Mouse (Mus musculus): ENCODE data around the gene S1pr5.
"Not testable (repeated sequence)": the region's sequence is repeated elsewhere in the genome, so short reads cannot be mapped to it uniquely, and the experiment has no call there.

Gene S1pr5

DNA sequence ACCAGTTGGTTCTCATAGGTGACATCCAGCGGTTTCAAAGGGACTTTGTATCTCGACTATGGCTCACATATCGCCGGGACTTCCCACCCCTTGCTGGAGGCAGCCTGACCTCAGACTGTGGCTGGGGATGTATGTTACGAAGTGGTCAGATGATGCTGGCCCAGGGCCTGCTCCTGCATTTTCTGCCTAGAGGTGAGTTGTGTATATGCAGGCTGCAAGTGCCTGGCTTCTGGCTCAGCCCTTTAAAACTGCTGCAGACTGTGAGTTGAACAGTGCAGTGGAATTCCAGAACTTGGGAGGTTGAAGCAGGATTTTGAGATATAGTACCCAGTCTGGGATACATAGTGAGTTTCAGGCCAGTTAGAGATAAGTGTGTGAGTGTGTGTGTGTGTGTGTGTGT is 18.6 kb upstream of the S1pr5 start:
- no peak for DNase-seq (ENCODE audit: low spot score in 2 of 2)

DNA sequence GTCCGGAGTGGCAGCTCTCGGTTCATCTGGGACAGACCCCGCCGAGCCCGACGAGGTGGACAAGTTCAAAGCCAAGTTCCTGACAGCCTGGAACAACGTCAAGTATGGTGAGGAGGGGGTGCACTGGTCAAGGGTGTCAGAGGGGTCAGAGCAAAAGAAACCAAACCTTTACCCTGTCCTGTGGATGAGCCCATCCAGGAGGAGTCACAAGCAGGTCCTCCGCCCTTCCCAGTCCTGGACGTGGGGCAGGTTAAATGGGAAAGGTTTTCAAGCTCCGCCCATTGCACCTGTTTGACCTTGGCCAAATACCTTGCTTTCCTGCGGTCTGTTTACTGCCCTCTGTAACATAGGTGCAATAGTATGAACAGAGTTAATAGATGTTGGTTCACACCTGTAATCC is 17.4 kb upstream of the S1pr5 start:
- DNase-seq (ENCODE audit: low spot score in 2 of 2), result no peak

DNA sequence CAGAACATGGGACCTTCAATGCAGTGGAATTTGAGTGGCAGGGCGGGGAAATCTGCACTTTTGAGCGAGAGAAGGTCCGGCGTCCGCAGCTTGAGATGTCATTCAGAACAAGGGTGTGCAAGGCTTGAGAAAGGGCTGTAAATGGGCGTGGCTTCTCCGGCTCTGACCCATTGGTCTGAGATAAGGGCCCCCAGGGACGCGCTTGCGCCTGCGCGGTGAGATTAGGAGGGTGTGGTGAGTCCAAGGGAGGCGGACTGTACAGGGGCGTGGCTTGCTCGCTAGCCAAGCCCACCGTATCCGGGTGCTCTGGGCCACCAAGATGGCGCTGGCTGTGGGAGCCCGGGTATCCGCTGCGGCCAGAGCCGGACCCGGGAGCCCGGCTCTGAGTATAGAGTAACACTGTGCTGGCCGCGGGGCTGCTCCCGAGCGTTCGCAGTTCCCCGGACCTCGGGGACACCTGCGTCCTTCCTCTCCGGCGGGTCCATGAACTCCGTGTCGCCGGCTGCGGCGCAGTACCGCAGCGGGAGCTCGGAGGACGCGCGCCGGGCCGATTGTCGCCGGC is 16.8 kb upstream of the S1pr5 start, which contains the start of gene Atg4d:
Gene Atg4d, plus strand, starts transcription at position 294 of the 562 bp plus-strand sequence.
- peak; percentile 94 for DNase-seq (ENCODE audit: low spot score in 2 of 2)

DNA sequence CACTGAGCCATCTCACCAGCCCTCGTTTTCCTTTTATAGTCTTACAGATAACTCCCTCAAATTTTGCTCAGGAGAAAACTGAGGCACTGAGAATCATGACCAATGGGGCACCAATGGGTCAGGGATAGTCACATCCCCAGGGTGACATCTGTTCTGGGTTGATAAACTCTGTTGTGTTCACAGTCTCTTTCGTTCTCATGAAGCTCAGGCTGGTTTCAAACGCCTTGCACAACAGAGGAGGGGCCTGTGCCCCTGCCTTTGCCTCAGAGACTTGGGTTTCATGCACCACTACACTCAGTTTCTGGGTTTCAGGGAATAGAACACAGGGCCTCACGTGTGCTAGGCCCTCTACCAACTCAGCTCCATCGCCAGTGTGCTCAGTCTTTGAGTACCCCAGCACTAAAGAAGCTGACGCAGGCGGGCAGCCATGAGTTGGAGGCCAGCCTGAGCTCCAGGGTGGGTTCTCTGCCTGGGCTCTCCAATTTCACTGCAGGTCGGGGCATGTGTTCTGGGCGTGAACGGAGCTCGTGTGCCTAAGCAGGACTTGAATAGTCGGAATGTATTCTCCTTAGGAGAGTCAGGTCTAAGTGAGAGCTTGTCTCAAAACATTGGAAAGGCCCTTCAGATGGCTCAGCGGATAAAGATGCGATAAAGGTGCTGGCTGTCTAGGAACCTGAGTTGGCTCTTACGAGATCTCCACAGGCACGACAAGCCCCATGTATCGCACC is 16.2 kb upstream of the S1pr5 start:
- DNase-seq (ENCODE audit: low spot score in 2 of 2), result no peak

DNA sequence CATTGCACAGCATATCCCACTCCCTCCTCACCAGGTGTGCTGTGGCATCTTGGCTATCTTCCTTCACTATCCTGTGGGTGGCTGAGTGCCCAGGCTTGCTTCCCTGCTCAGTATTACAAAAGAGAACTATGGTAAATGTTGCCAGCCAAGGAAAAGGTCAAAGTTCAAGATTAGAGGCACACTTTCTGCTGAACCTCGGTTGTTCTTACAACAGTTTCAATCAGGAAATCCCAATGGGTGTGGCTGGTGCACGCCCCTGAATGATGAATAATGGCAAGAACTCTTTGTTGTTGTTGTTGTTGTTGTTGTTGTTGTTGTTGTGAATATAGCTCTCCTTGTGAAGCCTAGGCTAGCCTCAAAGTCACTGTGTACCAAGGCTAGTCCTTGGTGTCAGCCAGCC is 13.6 kb upstream of the S1pr5 start:
- DNase-seq (ENCODE audit: low spot score in 2 of 2), result no peak

DNA sequence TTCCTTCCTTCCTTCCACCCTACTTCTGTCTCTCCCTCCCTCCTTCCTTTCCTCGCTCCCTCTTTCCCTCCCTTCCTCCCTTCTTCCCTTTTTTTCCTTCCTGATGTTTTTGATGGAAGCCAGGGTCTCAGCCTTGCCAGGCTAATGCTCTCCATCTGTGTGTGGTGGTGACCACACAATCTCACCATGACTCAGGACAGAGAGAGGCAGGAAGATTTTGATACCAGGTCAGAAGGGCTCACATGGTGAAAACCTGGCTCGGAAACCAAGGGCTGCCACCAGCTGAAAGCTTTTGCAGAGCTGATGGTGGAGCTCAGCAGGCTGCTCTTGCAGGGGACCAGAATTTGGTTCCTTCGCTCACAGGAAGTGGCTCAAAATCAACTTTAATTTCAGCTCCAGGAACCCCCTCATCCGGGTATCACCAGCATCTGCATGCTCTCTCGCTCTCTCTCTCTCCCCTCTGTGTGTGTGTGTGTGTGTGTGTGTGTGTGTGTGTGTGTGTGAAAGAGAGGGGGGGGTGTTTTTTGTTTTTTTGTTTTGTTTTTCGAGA is 12.3 kb upstream of the S1pr5 start:
- DNase-seq (ENCODE audit: low spot score in 2 of 2), result no peak

DNA sequence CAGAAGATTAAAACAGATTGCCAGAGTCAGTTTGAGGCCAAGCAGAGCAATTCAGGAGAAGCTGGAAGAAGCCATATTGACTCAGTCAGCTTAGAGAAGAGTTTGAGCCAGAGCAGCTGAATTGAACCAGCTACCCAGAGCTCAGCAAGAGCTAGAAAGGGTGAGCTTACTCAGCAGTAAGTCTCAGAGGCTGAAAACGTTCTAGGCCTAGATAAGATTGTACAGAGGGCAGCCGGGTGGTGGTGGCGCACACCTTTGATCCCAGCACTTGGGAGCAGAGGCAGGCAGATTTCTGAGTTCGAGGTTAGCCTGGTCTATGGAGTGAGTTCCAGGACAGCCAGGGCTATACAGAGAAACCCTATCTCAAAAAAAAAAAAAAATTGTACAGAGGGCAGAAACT is 8.1 kb upstream of the S1pr5 start:
- not testable (repeated sequence) for DNase-seq (ENCODE audit: low spot score in 2 of 2)

DNA sequence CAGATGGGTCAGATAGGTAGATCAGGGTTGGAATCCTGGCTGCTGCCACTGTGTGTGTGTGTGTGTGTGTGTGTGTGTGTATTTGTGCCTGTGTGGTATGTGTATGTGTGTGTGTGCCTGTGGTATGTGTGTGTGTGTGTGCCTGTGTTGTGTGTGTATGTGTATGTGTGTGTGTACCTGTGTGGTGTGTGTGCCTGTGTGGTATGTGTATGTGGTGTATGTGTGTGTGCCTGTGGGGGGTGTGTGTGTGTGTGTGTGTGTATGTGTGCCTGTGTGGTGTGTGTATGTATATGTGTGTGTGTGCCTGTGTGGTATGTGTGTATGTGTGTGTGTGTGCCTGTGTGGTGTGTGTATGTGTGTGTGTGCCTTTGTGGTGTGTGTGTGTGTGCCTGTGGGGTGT is 6.4 kb upstream of the S1pr5 start:
- no peak for DNase-seq (ENCODE audit: low spot score in 2 of 2)

DNA sequence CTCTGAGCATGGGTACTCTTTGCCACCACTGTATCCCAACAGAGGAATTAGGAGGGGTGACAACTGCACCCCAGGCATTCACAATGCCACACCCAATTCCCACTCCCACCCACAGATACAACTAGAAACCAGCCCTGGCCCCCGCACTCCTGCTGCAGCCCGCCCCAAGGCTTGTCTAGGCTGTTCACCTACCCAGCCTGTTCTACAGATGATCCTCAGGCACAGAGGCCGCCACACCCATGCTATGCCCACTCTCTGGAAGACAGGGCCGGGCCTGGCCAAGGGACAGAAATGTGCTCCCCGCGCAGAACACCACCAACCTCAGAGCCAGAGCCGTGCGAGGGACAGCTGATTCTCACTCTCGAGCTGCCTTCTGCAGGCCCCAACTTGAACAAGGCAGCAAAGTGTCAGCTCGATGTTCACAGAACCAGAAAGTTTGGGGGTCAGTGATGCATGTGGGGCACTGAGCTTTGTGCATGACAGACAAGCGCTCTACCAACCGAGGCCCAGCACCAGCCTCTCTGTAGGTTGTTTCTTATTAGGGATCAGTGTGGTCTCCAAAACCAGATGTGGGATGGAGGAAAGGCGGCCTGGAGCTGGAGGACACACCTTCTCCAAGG is 3.0 kb upstream of the S1pr5 start:
- DNase-seq (ENCODE audit: low spot score in 2 of 2), result no peak

DNA sequence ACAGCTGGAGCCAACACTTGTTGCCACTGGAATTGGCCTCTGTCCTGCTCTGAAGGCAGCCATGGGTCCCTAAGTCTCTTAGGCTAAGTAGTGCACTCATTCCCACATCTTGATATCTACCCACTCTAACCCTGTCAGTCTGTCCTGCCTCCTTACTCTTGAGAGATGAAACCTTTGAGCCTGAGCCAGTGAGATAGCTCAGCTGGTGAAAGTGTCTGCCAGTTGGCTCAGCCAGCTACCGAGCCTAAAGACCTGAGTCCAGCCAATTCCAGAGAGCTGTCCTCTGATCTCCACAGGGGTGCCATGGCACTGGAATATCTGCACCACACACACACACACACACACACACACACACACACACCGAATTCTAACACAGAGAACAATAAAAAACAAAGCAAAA is 2.3 kb upstream of the S1pr5 start:
- DNase-seq (ENCODE audit: low spot score in 2 of 2), result no peak

DNA sequence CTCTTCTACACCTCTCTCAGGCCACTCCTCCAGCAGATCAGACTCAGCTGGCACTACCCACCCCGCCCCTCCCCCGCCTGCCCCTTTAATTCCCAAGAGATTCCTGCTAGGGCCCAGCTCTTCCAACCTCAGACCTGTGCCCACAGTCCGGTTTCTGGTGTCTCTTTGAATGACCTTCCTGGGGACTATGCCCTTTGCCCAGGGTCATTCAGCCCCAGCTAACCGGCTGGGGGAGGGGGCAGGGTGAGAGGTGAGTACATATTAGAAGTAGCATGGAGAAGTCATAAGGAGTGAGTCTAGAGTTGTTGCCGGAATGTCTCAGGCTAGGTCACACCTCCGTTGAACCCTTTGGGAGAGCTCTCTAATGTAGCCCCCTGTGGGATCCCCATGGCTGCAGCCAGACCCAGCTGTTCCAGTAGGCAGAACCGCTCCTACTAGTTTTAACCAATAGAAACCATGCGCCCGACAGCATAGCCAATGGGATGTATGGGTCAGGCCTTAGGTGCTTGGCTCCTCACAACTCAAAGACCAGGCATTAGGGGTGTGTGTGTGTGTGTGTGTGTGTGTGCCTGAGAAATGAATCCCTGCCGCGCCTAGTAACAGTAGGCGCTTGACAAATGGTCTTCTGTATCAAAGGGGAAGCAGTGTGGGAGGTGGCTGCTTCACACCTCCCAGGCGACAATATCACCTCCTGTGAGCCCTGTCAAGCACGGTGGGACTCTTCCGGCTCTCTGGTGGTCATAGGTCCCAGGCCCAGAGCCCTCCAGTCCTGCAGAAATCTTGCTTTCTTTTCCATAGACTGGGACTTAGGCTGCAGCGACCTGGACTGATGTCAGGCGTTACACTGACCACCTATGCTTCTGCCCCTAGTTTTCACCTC is 1.6 kb upstream of the S1pr5 start:
- no peak for DNase-seq (ENCODE audit: low spot score in 2 of 2)

DNA sequence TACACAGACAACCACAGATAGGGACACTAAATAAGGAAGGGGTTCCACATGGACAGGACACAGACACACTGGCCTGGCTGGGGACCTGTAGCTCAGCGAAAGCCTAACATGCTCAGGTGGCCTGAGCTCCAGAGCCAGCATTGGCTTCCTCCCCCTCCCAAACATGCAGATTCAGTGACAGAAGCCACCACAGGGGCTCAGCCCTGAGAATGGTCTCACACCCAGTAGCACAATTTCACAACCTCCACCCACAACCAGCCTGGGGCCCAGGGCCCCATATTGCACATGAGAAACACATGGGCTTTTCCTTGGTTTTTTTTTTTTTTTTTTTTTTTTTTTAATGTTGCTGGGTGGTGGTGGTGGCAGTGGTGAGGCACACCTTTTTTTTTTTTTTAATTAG is 1.9 kb downstream of the S1pr5 start:
- DNase-seq (ENCODE audit: low spot score in 2 of 2), result no peak

DNA sequence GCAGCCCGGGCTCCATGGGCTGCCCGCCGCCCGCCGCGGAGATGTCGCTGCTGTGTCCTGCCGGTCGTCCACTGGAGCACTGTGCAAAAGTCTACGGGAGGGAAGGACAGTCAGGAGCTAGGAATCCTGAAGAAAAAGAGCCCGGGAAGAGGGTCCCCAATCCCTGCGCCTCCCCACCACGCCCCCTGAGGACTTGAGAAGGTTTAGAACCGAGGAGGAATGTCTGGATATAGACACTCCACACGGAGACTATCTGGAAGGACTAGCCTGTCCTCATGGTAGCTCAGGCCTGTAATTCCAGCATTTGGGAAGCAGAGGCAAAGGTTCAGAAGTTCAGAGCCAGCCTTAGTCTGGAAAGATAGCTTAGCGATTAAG is 3.1 kb downstream of the S1pr5 start:
- no peak for DNase-seq (ENCODE audit: low spot score in 2 of 2)

DNA sequence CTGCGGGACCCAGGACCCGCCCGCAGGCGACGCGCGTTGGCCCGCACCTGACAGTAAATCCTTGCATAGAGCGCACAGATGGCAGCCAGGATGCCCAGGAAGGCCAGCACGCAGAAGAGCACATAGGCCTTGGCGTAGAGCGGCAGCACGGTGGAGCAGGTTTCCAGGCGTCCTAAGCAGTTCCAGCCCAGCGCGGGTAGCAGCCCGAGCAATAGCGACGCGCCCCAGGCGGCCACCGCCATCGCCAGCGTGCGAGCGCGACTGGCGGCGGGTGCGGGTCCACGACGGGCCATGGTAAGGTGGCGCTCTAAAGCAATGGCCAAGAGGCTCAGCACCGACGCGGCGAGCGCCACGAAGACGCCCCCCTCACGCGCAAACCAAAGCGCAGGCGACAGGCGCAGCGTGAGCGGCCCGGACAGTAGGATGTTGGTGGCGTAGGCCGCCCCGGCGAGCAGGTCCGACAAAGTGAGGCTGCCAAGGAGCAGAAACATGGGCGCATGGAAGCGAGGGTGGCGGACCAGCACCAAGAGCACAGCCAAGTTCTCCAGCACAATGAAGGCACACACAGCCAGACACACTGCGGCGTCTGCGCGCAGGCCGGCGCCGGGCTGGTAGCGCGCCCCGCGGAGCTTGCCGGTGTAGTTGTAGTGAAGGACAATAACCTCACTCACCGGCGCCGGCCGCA is 3.7 kb downstream of the S1pr5 start:
- no peak for DNase-seq (ENCODE audit: low spot score in 2 of 2)

DNA sequence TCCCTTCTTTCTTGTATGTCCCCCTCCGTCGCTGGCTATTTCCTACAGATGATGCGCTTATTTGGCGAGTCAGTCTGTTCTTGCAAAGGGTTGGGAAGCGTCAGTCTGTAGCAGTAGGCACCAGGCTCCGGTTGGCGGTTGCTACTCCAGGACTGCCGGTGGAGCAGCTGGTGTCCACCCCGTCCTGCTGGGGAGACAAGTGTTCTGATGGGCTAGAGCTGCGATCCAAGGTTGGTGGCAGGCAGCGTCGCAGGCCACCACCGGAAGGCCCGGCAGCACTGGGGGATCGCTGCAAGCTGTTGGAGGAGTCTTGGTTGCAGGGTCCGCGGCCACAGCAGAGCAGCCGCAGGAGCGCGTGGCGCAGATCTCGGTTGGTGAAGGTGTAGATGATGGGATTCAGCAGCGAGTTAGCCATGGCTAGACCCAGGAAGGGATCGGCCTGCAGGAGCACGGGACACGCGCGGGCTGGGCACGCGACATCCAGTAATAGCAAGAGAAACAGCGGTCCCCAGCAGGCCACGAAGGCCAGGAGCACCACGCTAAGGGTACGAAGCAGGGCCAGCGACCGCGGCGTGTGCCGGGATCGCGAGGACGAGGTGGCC is 4.3 kb downstream of the S1pr5 start:
- no peak for DNase-seq (ENCODE audit: low spot score in 2 of 2)

DNA sequence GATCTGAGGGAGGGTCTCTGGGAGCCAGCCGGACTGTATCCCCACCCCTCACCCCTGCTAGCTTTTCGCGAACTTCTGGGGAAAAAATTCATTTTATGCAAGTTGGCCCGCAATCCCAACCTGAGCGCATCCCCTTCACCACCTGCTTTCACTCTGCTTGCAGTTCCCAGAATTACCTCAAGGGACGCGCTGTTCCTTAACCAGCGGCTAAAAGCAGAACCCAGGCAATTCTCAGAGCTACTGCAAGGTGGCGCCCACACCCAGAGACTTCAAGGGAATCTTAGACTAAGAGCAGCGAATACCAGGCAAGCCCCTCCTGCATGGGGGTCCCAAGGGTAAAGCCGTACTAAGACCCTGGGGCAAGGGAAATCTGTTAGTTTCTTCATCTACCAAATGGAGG is 6.9 kb downstream of the S1pr5 start:
- DNase-seq (ENCODE audit: low spot score in 2 of 2), result peak; percentile 64 to 75

DNA sequence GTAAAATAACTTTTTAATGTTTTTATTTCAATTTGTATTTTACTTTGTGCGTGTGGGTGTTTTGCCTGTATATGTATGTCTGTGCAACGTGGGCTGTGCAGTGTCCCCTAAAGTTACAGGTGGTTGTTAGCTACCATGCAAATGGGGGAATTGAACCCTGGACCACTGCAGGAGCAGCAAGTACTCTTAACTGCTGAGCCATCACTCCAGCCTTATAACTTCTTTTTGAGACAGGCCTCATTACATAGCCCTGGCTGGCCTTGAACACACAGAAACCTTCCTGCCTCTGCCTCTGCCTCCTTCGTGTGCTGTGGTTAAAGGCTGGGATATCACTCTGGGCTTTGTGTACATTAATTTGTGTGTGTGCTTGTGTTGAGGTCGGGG is 8.8 kb downstream of the S1pr5 start:
- no peak for DNase-seq (ENCODE audit: low spot score in 2 of 2)

DNA sequence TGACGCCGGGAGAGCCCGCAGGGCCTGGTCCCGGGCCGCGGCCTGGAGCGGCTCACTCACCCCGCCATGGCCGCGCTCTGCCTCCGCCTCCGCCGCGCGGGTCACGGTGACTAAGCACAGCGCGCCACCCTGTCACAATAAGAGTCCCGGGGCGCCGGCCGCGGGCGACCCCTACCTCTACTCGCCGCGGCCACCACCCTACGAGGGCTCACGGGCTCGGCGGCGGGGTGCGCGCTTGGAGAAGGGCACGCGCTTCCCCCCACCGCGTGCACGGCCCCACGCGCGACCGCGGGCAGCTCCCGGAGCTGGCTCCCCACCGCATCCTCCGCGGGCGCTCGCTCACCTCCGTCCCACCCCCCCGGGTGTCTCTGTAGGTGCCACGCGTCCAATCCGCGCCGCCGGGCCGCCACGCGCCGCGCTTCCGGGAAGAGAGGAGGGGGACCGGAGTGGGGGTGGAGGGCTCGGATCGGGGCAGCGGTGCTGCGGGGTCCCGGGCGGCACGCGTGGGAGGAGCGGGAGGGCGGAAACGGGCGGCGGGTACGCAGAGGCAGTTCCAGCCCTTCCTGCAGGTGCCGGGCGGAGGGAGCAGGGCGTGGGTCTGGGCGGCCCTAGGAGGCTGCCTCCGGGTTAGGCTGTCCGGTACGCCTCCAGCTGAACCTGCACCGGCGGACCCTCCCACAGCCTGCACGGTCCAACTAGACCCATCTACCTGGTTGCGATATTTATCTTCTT is 9.3 kb downstream of the S1pr5 start, which contains the start of gene Keap1:
Gene Keap1, minus strand, starts transcription at position 629 of the 732 bp plus-strand sequence.
- DNase-seq (ENCODE audit: low spot score in 2 of 2), result peak; percentile 51 to 66

DNA sequence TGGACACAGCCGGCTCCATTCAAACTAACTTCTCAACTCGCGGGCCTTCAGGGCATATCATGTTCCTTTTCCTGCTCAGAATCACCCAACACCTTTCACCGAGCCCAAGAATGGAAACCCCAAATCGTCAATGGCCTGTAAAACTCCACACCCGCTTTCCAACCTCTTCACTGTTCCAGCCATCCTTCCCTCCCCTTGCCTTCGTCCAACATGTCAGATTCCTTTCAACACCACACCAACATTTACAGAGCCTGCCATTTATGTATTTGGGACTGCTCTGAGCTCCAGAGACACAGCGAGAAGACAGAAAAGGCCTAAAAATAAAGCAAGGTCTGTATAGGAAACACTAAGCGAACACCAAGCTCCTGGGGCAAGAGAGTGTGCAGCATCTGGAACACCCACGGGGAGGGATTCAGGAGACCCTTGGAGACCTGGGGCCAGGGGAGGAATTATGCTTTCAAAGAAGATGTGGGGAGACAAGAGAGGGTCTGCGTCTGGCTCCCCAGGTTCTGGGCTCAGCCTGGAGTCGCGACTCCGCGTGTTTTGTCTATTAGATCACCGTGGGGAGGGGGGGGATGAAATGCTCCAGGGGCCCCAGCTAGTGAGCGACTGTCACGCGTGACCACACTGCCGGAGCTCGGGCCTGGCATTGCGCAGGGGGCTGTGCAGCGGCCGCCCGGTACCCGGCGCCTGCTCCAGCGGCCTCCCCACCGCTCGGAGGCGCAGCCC is 10.1 kb downstream of the S1pr5 start:
- DNase-seq (ENCODE audit: low spot score in 2 of 2), result no peak

Measured in frontal cortex, postnatal 14 days (tissue).